Mouse (Mus musculus) intestine, postnatal 0 days (tissue): ENCODE data around the gene Gpr180. TPM values are rescaled to one million over a fixed set of nuclear protein-coding genes. Genes with fewer than 3 reads are reported as not detected.

Experiments used
- ATAC-seq: fragments of 200-750 bp; cut with Nextera tagmentation; 2 replicates; pipeline ENCODE4 v1.8.0; 2017; ENCODE audit warnings: mild to moderate bottlenecking, moderate TSS enrichment, moderate library complexity
- H3K27ac ChIP-seq: fragments of 300-500 bp; sonication (generic); 2 replicates; pipeline ENCODE4 v1.5.1; 2014; ENCODE audit warnings: mild to moderate bottlenecking, low read depth, low read length, moderate library complexity
- H3K27me3 ChIP-seq: fragments of 300-500 bp; sonication (generic); replicated peaks from 2 replicates; pipeline ENCODE4 v1.6.1; 2014; ENCODE audit warnings: low read length, mixed read lengths; ENCODE audit not compliant: control insufficient read depth, insufficient read depth
- H3K36me3 ChIP-seq: fragments of 300-500 bp; sonication (generic); 2 replicates; pipeline ENCODE4 v1.6.1; 2014; ENCODE audit warnings: mild to moderate bottlenecking, moderate library complexity; ENCODE audit not compliant: control insufficient read depth, insufficient read depth
- H3K4me1 ChIP-seq: fragments of 300-500 bp; sonication (generic); replicated peaks from 2 replicates; pipeline ENCODE4 v1.6.1; 2014; ENCODE audit warnings: antibody characterized with exemption, low read length, mixed read lengths; ENCODE audit not compliant: control insufficient read depth, insufficient read depth
- H3K4me2 ChIP-seq: fragments of 300-500 bp; sonication (generic); replicated peaks from 2 replicates; pipeline ENCODE4 v1.6.1; 2014; ENCODE audit warnings: low read depth, mild to moderate bottlenecking, moderate library complexity
- H3K4me3 ChIP-seq: fragments of 300-500 bp; sonication (generic); 2 replicates; pipeline ENCODE4 v1.5.1; 2014; ENCODE audit warnings: low read depth, low read length
- H3K9ac ChIP-seq: fragments of 300-500 bp; sonication (generic); 2 replicates; pipeline ENCODE4 v1.6.1; 2014; ENCODE audit warnings: mild to moderate bottlenecking, low read depth, low read length
- H3K9me3 ChIP-seq: fragments of 300-500 bp; sonication (generic); 2 replicates; pipeline ENCODE4 v1.6.1; 2016; ENCODE audit warnings: mixed run types; ENCODE audit not compliant: control insufficient read depth
- CTCF ChIP-seq: sonication (generic); IDR thresholded peaks from 2 replicates; pipeline ENCODE4 v1.5.1; 2016; ENCODE audit warnings: low read depth, mild to moderate bottlenecking, control low read depth, antibody characterized with exemption, moderate library complexity
- WGBS: fragments of 180-500 bp; shearing (Covaris S2); extraction: QIAGEN DNeasy Blood & Tissue Kit; methylation state at CpG from one replicate; pipeline ENCODE4 v1.1.7; 2014; 5-methylcytosine and 5-hydroxymethylcytosine counted together
- polyA plus RNA-seq: library from polyadenylated mRNA; unstranded; fragments of >200 nt; fragmentation: Nextera tagmentation; extraction: Ambion mirVana; gene quantifications from 2 replicates; pipeline ENCODE4 v1.2.1, GENCODE M21; 2015

The Gpr180 gene
- 27.2 and 27.5 TPM in 2 replicates for polyA plus RNA-seq

- WGBS, result under 1% methylated on average over 76 of the region's 77 CpGs
- Histone ChIP-seq H3K9me3 (no peaks in the 10 kb centered on the region), H3K4me1 (no peaks in the 10 kb centered on the region), H3K4me2 (peak within 1 kb of the TSS; percentile 96), H3K9ac (peak within 1 kb of the TSS; percentile 84), H3K27me3 (no peaks in the 10 kb centered on the region), H3K27ac (peak within 1 kb of the TSS; percentile 54), H3K36me3 (peaks cover 20% of the 10 kb centered on the region; the same call in 1 of the 2 replicates), H3K4me3 (peak within 1 kb of the TSS; percentile 89)
- no peak for TF ChIP-seq CTCF
- ATAC-seq, result peak; percentile 94
Measured at GRCm38 (mm10) chr14:118136744-118137452, at the start of gene Gpr180. TSS of gene Gpr180 (plus strand) at chr14:118137158.

GRCm38 (mm10) chr14:118088437-118089207 lies 48.3 kb upstream of the Gpr180 start:
- peak; percentile 63 for ATAC-seq
- Histone ChIP-seq H3K27me3 (no peaks in the 10 kb centered on the region), H3K27ac (peak overlapping the region; percentile 88), H3K4me1 (no peaks in the 10 kb centered on the region; the same call in 1 of the 2 replicates), H3K36me3 (no peaks in the 10 kb centered on the region), H3K4me3 (peak overlapping the region; percentile 86), H3K9ac (peak overlapping the region; percentile 65), H3K4me2 (peak overlapping the region; percentile 81), H3K9me3 (no peaks in the 10 kb centered on the region)
- TF ChIP-seq CTCF, result no peak
- WGBS, result 9% methylated on average over 22 of the region's 22 CpGs

- H3K4me3 ChIP-seq, result peak overlapping the region; percentile 86
- TF ChIP-seq CTCF, result no peak
- under 1% methylated on average over 44 of the region's 44 CpGs for WGBS
Measured at GRCm38 (mm10) chr14:118089215-118089805, 47.6 kb upstream of the Gpr180 start.

GRCm38 (mm10) chr14:118089806-118090392 lies 47.1 kb upstream of the Gpr180 start:
- Histone ChIP-seq H3K4me3 (peak overlapping the region; percentile 86), H3K9me3 (no peaks in the 10 kb centered on the region), H3K9ac (peak overlapping the region; percentile 65), H3K36me3 (no peaks in the 10 kb centered on the region), H3K4me1 (no peaks in the 10 kb centered on the region; the same call in 1 of the 2 replicates), H3K4me2 (peak overlapping the region; percentile 81), H3K27ac (peak overlapping the region; percentile 88; the same call in 1 of the 2 replicates), H3K27me3 (no peaks in the 10 kb centered on the region)
- no peak for TF ChIP-seq CTCF
- peak; percentile 37 for ATAC-seq
- WGBS, result 2% methylated on average over 18 of the region's 18 CpGs

More at GRCm38 (mm10) chr14:118089215-118089805, 47.6 kb upstream of the Gpr180 start:
- peak overlapping the region; percentile 88 for H3K27ac ChIP-seq
- no peaks in the 10 kb centered on the region for H3K36me3 ChIP-seq
- H3K27me3 ChIP-seq, result no peaks in the 10 kb centered on the region
- peak overlapping the region; percentile 65 for H3K9ac ChIP-seq
- no peaks in the 10 kb centered on the region for H3K9me3 ChIP-seq
- no peaks in the 10 kb centered on the region; the same call in 1 of the 2 replicates for H3K4me1 ChIP-seq
- ATAC-seq, result peak; percentile 94
- peak overlapping the region; percentile 81 for H3K4me2 ChIP-seq

GRCm38 (mm10) chr14:118098265-118098664 lies 38.7 kb upstream of the Gpr180 start:
- peak; percentile 80 for ATAC-seq
- H3K36me3 ChIP-seq, result no peaks in the 10 kb centered on the region
- no peak overlapping the region for H3K9ac ChIP-seq
- H3K27ac ChIP-seq, result no peak overlapping the region
- H3K4me1 ChIP-seq, result no peaks in the 10 kb centered on the region
- 41% methylated on average over 2 of the region's 2 CpGs for WGBS
- no peaks in the 10 kb centered on the region for H3K27me3 ChIP-seq
- TF ChIP-seq CTCF, result no peak
- H3K4me2 ChIP-seq, result no peak overlapping the region
- no peak overlapping the region for H3K4me3 ChIP-seq
- no peaks in the 10 kb centered on the region for H3K9me3 ChIP-seq
